Mouse (Mus musculus) bone marrow macrophage, adult 2 months (primary cell): ENCODE measurements around the gene Gpx3. TPM values are rescaled to one million over a fixed set of nuclear protein-coding genes. Genes with fewer than 3 reads are reported as not detected.
"Not testable (repeated sequence)": the region's sequence is repeated elsewhere in the genome, so short reads cannot be mapped to it uniquely, and the experiment has no call there.

Experiments used
- H3K27ac ChIP-seq: 2 replicates; pipeline ENCODE4 v1.5.1; 2012; ENCODE audit warnings: low read depth, low read length; ENCODE audit not compliant: insufficient read depth
- H3K4me1 ChIP-seq: 2 replicates; pipeline ENCODE4 v1.6.1; 2012; ENCODE audit warnings: low read length; ENCODE audit not compliant: control insufficient read depth, insufficient read depth
- H3K4me3 ChIP-seq: 2 replicates; pipeline ENCODE4 v1.5.1; 2012; ENCODE audit warnings: mild to moderate bottlenecking, low read length, moderate library complexity; ENCODE audit not compliant: insufficient read depth
- CTCF ChIP-seq: IDR thresholded peaks from 2 replicates; pipeline ENCODE4 v1.5.1; 2012; ENCODE audit warnings: low read depth, mild to moderate bottlenecking, low read length, moderate library complexity
- POLR2A ChIP-seq: IDR thresholded peaks from 2 replicates; pipeline ENCODE4 v1.6.1; 2012; ENCODE audit warnings: mild to moderate bottlenecking, low read depth, low read length, borderline replicate concordance
- polyA plus RNA-seq: library from polyadenylated mRNA; stranded (reverse); fragments of >200 nt; gene quantifications from 2 replicates; pipeline ENCODE4 v1.2.4, GENCODE M21; 2012; ENCODE audit not compliant: missing spikeins, insufficient read depth, insufficient read length

The Gpx3 gene
- polyA plus RNA-seq, 1 experiment = 13.8 TPM

GRCm38 (mm10) chr11:54956912-54957311, 54.7 kb downstream of the Gpx3 start:
- Histone ChIP-seq H3K27ac (peak overlapping the region; percentile 56), H3K4me3 (0 out of 2 replicates have a peak overlapping the region, but pooled peaks have one; percentile 89)
- TF ChIP-seq POLR2A (no peak), CTCF (no peak)

DNA sequence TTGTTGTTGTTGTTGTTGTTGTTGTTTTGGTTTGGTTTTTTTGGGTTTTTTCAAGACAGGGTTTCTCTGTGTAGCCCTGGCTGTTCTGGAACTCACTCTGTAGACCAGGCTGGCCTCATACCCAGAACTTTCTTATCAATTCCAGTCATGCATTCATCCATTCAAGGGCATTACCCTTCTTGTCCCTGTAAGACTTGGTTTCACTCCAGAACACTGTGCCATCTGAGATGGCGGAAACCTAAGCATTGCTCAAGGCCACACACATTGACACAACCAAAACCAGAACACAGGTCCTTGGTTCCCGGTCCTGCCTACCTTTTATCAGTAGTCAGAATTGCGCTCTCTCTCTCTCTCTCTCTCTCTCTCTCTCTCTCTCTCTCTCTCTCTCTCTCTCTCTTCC, 55.5 kb downstream of the Gpx3 start:
- Histone ChIP-seq H3K27ac (peak overlapping the region; percentile 50), H3K4me1 (peaks cover 57% of the 10 kb centered on the region)
- H3K4me3 ChIP-seq = not testable (repeated sequence)

More at GRCm38 (mm10) chr11:54956912-54957311, 54.7 kb downstream of the Gpx3 start:
- H3K4me1 ChIP-seq = peaks cover 65% of the 10 kb centered on the region

GRCm38 (mm10) chr11:54958571-54959073, 56.4 kb downstream of the Gpx3 start:
- peak overlapping the region; percentile 37 for H3K27ac ChIP-seq
- TF ChIP-seq CTCF (no peak), POLR2A (no peak)
- no peak overlapping the region; the same call in 1 of the 2 replicates for H3K4me3 ChIP-seq
- H3K4me1 ChIP-seq = peaks cover 58% of the 10 kb centered on the region

Other genes with a start within 250 kb of the Gpx3 start
- gene Cdc42se2, start 114.8 kb upstream of the Gpx3 start, polyA plus RNA-seq = 126 and 128 TPM in 2 replicates
- 0.67 and 1.7 TPM in 2 replicates for gene Lyrm7, start 41.5 kb upstream of the Gpx3 start, polyA plus RNA-seq
- gene Hint1, start 36.1 kb upstream of the Gpx3 start, polyA plus RNA-seq = 324 and 359 TPM in 2 replicates
- gene Tnip1, start 60.5 kb downstream of the Gpx3 start, polyA plus RNA-seq = 70.3 and 72.2 TPM in 2 replicates
- 157 and 169 TPM in 2 replicates for gene Anxa6, start 131.0 kb downstream of the Gpx3 start, polyA plus RNA-seq
- 5.3 and 6.0 TPM in 2 replicates for gene Ccdc69, start 175.7 kb downstream of the Gpx3 start, polyA plus RNA-seq
- gene Gm2a, start 195.7 kb downstream of the Gpx3 start, polyA plus RNA-seq = 216 and 231 TPM in 2 replicates
- gene Slc36a3, start 249.3 kb downstream of the Gpx3 start, polyA plus RNA-seq = not detected in 2 replicates